Mouse (Mus musculus) erythroblast, embryonic 14.5 days (primary cell): ENCODE results near the gene Flot1.

Experiments used
- GATA1 ChIP-seq: IDR thresholded peaks from 2 replicates; pipeline ENCODE4 v1.6.1; 2012; ENCODE audit warnings: low read length, inconsistent platforms, mixed read lengths
- TAL1 ChIP-seq: IDR thresholded peaks from 3 replicates; pipeline ENCODE4 v1.6.1; 2012; ENCODE audit warnings: low read length, inconsistent platforms, mixed read lengths

- no peak for TF ChIP-seq TAL1
- no peak for TF ChIP-seq GATA1
Observed at GRCm38 (mm10) chr17:35865481-35866280, 42.7 kb downstream of the Flot1 start, which contains the start of gene Ppp1r18.
